Mouse (Mus musculus): ENCODE results near the gene Ppat.

Gene Ppat

DNA sequence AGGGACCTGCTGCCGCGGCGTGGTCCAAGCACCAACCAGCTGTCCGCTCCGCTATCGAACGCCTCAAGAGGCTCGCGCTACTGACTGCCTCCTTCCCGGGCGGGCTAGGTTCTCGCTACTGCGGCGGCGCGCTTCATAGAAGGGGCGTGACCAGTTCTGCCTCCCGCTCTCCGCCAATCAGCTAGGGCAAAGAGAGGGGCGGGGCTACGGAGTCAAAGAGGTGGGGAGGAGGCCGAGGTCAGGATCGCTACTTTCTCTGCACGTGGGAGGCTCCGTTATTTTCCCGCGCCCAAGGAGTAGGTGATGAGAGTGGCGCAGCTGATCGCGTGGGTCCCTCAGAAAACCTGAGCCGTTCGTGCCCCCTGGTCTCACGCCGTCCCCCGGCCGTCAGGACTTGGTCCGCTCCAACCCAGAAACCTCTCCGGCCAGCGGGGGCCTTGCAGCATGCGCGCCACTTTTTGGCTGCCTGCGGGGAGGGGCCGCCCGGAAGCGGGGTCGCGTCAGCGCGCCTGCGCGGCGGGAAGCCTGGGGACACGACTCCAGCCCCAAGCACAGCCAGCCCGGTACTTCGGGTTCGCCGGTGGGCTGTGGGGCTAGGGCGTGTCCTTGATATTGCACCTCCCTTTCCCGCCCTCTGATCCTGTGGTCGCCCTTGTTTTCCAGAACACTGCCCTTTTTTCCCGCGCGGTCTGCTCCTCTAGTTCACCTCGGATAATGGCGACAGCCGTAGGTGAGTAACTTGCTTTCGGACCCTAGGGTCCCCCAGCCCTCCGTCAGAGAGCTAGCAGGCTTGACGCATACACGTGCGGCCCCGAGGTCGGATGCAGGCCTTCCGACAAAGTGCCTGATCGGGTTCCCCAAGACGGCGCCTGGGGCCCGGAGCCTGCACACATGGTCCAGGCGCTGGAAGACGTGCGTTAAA is at the start of gene Ppat, which contains the start of gene Paics:
Gene Ppat (minus strand): TSS at position 473 of the 922 bp plus-strand sequence.
Gene Paics (plus strand): TSS at position 202 of the 922 bp plus-strand sequence.
- in situ Hi-C loops (cut with MboI; ENCODE audit: unreplicated experiment in 2 of 2): loop anchor here (5.0 to 25.0 kb wide), 2 partner anchors 49 to 364 kb away; partner anchors contain the start of gene Cep135 (in 1 of the 2)

- in situ Hi-C loops (cut with MboI; ENCODE audit: unreplicated experiment in 2 of 2): loop anchor here in 1 of 2 experiments (25.0 kb wide), 1 partner anchor 214 kb away; the partner anchor contains the start of gene Spink2
These were observed 47.0 kb upstream of the Ppat start for GRCm38 (mm10) chr5:76998416-76998815.

- in situ Hi-C loops (cut with MboI; ENCODE audit: unreplicated experiment in 2 of 2): loop anchor here in 1 of 2 experiments (25.0 kb wide), 1 partner anchor 219 kb away; the partner anchor contains the start of gene Spink2
These were observed 41.9 kb upstream of the Ppat start for GRCm38 (mm10) chr5:76993174-76993814.

DNA sequence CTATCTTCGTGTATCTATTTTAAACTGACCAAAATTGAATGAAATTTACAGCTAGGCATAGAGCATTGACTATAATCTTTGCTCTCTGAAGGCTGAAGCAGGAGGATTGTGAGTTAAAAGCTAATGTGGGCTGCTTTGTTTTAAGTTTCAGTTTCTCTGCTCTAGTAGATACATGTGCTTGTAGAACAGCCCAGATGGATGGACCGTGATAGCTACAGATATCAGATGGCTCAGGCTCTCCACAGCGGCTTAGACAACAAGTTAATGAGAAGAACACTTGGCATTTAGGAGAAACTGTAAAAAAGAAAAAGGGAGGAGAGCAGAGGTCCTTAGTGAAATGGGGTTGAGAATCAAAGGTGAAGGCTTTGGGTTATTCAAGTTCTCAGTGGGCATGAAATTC is 39.4 kb upstream of the Ppat start:
- in situ Hi-C loops (cut with MboI; ENCODE audit: unreplicated experiment in 2 of 2): loop anchor here in 1 of 2 experiments (25.0 kb wide), 1 partner anchor 222 kb away; the partner anchor contains the start of gene Spink2

DNA sequence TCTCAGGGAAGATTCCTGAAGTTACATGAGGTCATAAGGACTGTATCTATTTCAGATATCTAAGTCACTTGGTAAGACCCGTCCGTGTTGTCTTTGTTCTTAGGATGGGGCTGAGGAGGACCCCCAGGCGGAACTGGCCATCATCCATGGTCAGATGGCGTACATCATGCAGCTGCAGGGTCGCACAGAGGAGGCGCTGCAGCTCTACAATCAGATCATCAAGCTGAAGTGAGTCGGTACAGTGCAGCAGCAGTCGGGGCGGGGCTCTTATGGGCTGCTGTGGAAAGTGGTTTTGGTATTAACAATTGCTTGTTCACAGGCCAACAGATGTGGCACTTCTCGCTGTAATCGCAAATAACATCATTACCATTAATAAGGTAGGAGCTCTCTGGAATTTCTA is 32.6 kb upstream of the Ppat start:
- in situ Hi-C loops (cut with MboI; ENCODE audit: unreplicated experiment in 2 of 2): loop anchor here in 1 of 2 experiments (25.0 kb wide), 1 partner anchor 228 kb away; the partner anchor contains the start of gene Spink2

DNA sequence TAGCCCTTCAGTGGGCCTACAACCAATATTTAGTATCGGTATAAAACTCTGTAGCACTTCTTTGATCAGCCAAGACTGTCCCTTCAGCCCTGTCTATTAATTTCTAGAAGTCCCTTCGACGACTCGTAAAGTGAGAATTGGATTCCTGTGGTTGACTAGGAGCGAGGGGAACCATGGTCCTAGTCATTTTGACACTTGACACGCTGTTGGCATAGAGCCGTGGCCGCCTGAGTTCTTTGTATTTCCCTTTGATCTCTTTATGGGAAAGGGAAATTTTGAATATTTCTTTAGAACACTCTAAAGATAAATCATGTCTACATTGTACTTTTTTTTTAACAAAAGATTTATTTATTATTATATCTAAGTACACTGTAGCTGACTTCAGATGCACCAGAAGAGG is 24.4 kb upstream of the Ppat start:
- in situ Hi-C loops (cut with MboI; ENCODE audit: unreplicated experiment in 2 of 2): loop anchor here in 1 of 2 experiments (25.0 kb wide), 1 partner anchor 237 kb away; the partner anchor contains the start of gene Spink2

DNA sequence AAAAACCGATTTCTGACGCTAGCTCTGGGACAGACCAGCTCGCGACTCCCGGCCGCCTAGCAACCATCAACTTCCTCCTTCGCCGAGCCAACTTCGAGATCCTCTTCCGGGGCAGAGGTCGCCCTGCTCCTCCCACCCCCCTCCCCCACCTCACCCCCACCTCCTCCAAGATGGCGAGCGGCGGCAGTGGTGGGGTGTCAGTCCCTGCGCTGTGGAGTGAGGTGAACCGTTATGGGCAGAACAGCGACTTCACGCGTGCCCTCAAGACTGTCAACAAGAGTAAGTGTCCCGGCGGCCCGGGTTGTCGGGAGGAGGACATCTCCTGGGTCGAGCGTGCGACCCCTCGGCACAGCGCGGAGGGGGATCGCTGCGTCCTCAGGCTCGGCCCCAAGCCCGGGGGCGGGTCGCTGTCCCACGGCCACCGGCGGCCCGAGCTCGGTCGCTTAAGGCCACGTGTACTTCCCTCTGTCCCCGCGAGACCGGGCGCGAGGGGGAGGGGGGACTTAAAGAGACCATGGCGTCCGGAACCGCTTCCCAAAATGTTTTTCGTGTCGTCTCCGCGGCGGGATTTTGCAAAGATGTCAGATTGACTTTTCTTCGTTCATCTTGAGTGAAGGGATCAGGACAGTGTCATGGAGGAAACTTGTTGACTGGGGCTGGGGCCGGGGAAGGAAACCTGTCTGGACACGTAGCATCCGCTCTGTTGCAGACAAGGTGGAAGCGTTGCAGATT is 23.3 kb upstream of the Ppat start, which contains the start of gene Srp72:
Gene Srp72 (plus strand): TSS at position 130 of the 732 bp plus-strand sequence.
- in situ Hi-C loops (cut with MboI; ENCODE audit: unreplicated experiment in 2 of 2): loop anchor here in 1 of 2 experiments (25.0 kb wide), 2 partner anchors 238 to 387 kb away; partner anchors contain the start of genes Cep135 and Spink2

- in situ Hi-C loops (cut with MboI; ENCODE audit: unreplicated experiment in 2 of 2): loop anchor here in 1 of 2 experiments (25.0 kb wide), 1 partner anchor 387 kb away; the partner anchor contains the start of gene Cep135
These were observed 22.8 kb upstream of the Ppat start for GRCm38 (mm10) chr5:76974207-76974553.

- in situ Hi-C loops (cut with MboI; ENCODE audit: unreplicated experiment in 2 of 2): loop anchor here in 1 of 2 experiments (25.0 kb wide), 1 partner anchor 386 kb away; the partner anchor contains the start of gene Cep135
These were observed 22.1 kb upstream of the Ppat start for GRCm38 (mm10) chr5:76973488-76973887.

GRCm38 (mm10) chr5:76971115-76971514 is 19.7 kb upstream of the Ppat start:
- in situ Hi-C loops (cut with MboI; ENCODE audit: unreplicated experiment in 2 of 2): loop anchor here in 1 of 2 experiments (25.0 kb wide), 1 partner anchor 384 kb away; the partner anchor contains the start of gene Cep135

DNA sequence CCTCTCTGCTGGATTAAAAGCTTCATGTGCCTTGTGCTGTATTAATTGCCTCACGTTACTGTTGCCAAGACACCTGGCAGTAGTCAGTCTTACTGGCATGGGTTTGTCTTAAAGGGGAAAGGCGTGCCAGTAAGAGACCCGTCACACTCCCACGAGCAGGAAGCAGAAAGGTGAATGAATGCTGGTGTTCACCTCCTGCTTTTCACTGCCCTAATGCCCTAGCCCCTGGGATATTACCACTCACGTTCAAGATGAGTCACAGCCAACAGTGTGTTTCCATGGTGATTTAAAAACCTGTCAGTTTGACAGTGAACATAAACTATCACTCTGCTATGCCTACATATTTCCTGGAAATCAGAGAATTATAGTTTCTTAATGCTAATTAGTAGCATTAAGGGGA is 17.9 kb upstream of the Ppat start:
- in situ Hi-C loops (cut with MboI; ENCODE audit: unreplicated experiment in 2 of 2): loop anchor here (10.0 to 25.0 kb wide), 2 partner anchors 382 to 384 kb away; partner anchors contain the start of gene Cep135 (in 2 of the 2)

DNA sequence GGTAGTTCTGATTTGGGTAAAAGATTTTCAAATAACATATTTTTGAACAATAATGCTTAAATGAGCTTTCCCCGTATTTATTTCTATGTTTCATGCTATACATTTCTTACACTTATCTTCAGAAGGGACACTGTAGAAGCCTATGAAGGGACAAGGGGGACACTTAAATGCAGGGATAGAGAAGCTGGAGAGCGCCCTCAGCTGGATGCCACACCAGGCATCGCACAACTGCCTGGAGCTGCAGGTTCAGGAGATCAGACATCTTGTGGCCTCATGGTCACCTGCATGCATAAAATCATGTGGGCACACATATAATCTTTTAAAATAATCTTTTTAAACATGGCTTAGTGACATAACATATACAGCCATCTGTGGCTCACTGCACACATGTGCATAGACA is 13.3 kb upstream of the Ppat start:
- in situ Hi-C loops (cut with MboI; ENCODE audit: unreplicated experiment in 2 of 2): loop anchor here (10.0 to 25.0 kb wide), 2 partner anchors 377 to 380 kb away; partner anchors contain the start of gene Cep135 (in 2 of the 2)

GRCm38 (mm10) chr5:76962545-76962944 is 11.2 kb upstream of the Ppat start:
- in situ Hi-C loops (cut with MboI; ENCODE audit: unreplicated experiment in 2 of 2): loop anchor here (10.0 to 25.0 kb wide), 2 partner anchors 375 to 378 kb away; partner anchors contain the start of gene Cep135 (in 2 of the 2)

DNA sequence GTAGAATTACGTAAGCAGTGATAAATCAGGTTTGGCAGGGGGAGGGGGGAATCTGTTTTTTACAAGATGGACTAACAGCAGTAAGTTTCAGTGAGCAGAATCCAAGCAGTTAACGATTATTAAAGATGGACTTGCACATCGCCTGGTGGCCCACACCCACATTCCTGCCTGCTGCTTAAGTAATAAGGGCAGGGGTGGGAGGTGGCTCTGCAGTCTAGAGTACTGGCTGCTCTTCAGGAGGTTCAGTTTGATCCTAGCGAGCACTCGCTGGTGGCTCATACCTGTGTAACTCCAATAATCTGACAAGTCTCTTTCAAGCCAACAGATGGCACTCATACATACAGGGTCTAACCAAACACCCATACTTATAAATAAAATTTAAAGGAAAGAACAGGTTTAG is 8.2 kb upstream of the Ppat start:
- in situ Hi-C loops (cut with MboI; ENCODE audit: unreplicated experiment in 2 of 2): loop anchor here in 1 of 2 experiments (25.0 kb wide), 1 partner anchor 372 kb away; the partner anchor contains the start of gene Cep135

DNA sequence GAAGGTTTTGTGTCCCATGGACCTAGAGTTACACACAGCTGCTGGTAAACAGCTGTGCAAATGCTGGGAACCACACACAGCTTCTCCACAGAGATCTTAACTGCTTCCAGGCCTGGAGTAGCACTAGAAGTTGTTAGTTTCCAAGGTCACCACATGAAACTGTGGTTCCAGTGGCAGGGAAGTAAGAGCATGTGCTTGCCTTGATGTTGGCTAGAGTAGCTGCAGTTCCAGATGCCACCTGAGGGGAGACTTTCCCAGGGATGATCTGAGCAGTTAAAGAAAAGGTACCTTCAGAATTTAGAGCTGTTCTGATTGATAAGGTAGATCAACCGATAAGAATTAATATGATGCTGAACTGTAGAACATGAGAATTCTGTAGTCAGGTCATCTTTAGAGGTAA is 6.6 kb upstream of the Ppat start:
- in situ Hi-C loops (cut with MboI; ENCODE audit: unreplicated experiment in 2 of 2): loop anchor here in 1 of 2 experiments (25.0 kb wide), 1 partner anchor 371 kb away; the partner anchor contains the start of gene Cep135

DNA sequence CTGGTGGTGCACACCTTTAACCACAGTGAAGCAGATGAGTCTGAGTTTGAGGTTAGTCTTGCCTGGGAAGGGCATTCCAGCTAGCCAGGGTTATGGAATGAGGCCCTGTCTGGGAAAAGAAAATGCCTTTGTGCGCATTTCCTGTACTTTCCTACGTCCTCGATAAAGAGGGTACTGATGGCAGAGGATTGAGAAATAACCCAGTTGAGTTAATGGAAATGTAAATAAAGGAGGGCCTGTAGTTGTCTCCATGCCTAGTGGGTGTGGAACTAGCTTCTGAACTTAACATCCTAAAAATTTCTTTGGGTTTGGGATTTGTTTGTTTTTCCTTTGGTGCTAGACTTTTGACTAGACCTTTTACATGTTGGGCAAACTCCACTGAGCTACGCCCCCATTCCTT is 4.1 kb upstream of the Ppat start:
- in situ Hi-C loops (cut with MboI; ENCODE audit: unreplicated experiment in 2 of 2): loop anchor here in 1 of 2 experiments (25.0 kb wide), 1 partner anchor 368 kb away; the partner anchor contains the start of gene Cep135

DNA sequence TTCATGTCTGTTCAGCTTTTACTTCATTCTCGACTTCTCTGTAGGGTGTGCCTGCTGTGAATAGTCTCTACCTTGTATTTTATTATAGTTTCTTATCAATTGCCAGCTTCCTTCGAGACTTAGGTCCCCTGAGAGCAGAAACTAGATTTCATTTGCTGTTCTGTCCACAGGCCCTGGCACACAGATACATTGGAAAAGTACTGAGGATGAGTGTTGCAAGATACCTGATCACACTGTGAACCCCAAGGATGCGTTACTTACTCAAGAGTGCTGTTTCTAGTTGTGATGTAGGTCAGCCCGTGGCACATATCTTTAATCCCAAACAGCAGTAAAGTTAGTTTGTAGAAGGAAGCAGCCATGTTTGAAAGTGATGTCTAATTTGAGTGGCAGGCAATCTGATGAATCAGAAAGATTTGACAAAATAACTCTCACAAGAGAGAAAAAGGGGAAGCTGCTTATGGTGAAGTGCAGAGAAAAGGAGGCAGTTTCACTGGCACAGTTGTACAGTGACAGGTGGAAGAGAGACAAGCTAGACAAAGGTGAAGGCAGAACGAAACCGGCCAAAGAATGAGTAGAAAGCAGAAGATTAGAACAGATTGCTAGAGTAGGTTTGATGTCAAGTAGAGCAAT is 3.0 kb upstream of the Ppat start:
- in situ Hi-C loops (cut with MboI; ENCODE audit: unreplicated experiment in 2 of 2): loop anchor here (5.0 to 25.0 kb wide), 2 partner anchors 52 to 367 kb away; partner anchors contain the start of gene Cep135 (in 1 of the 2)

GRCm38 (mm10) chr5:76953794-76954193 is 2.4 kb upstream of the Ppat start:
- in situ Hi-C loops (cut with MboI; ENCODE audit: unreplicated experiment in 2 of 2): loop anchor here (5.0 to 25.0 kb wide), 2 partner anchors 51 to 366 kb away; partner anchors contain the start of gene Cep135 (in 1 of the 2)
